Mouse (Mus musculus): ENCODE data around the gene Rora. TPM values are rescaled to one million over a fixed set of nuclear protein-coding genes. Genes with fewer than 3 reads are reported as not detected.

Rora gene
- polyA plus RNA-seq, 2 experiments = 4.5 to 10.1 TPM

GRCm38 (mm10) chr9:69137398-69137797 is 483.8 kb downstream of the Rora start:
- Histone ChIP-seq H3K4me3 (replicated peaks; ENCODE audit: low read length) (no peak overlapping the region), H3K36me3 (ENCODE audit: control insufficient read depth, insufficient read depth, low read length) (no peaks in the 10 kb centered on the region), H3K4me1 (ENCODE audit: control insufficient read depth, insufficient read depth, low read length) (peaks cover 25% of the 10 kb centered on the region), H3K27me3 (ENCODE audit: control insufficient read depth, insufficient read depth, low read length) (no peaks in the 10 kb centered on the region), H3K27ac (replicated peaks; ENCODE audit: low read depth, low read length) (no peak overlapping the region), H3K4me2 (replicated peaks; ENCODE audit: low read depth, low read length, severe bottlenecking) (no peak overlapping the region), H3K9me3 (ENCODE audit: control insufficient read depth, low read length) (no peaks in the 10 kb centered on the region), H3K9ac (ENCODE audit: low read depth, low read length, severe bottlenecking) (no peak overlapping the region)
- no peak for TF ChIP-seq POLR2A (IDR thresholded peaks at IDR 0.05; ENCODE audit: borderline replicate concordance, extremely low read depth, insufficient read depth, insufficient read length)
- DNase-seq (ENCODE audit: low spot score) = no peak
- WGBS = 71% methylated on average over 10 of the region's 10 CpGs
- ATAC-seq (ENCODE audit: low FRiP score, low read depth) = no peak

- Histone ChIP-seq H3K27me3 (ENCODE audit: control insufficient read depth, insufficient read depth, low read length) (no peaks in the 10 kb centered on the region), H3K4me1 (ENCODE audit: control insufficient read depth, insufficient read depth, low read length) (peaks cover 6% of the 10 kb centered on the region; the same call in 1 of the 2 replicates), H3K9ac (ENCODE audit: low read depth, low read length, severe bottlenecking) (no peak overlapping the region), H3K27ac (replicated peaks; ENCODE audit: low read depth, low read length) (no peak overlapping the region), H3K4me2 (replicated peaks; ENCODE audit: low read depth, low read length, severe bottlenecking) (no peak overlapping the region), H3K36me3 (ENCODE audit: control insufficient read depth, insufficient read depth, low read length) (no peaks in the 10 kb centered on the region), H3K9me3 (ENCODE audit: control insufficient read depth, low read length) (no peaks in the 10 kb centered on the region), H3K4me3 (replicated peaks; ENCODE audit: low read length) (no peak overlapping the region)
- 58% methylated on average over 6 of the region's 6 CpGs for WGBS
- no peak for ATAC-seq (ENCODE audit: low FRiP score, low read depth)
- no peak for DNase-seq (ENCODE audit: low spot score)
- TF ChIP-seq POLR2A (IDR thresholded peaks at IDR 0.05; ENCODE audit: borderline replicate concordance, extremely low read depth, insufficient read depth, insufficient read length) = no peak
Observed at GRCm38 (mm10) chr9:69140144-69140543, 486.6 kb downstream of the Rora start.

- Histone ChIP-seq H3K4me1 (ENCODE audit: control insufficient read depth, insufficient read depth, low read length) (peaks cover 6% of the 10 kb centered on the region; the same call in 1 of the 2 replicates), H3K27me3 (ENCODE audit: control insufficient read depth, insufficient read depth, low read length) (no peaks in the 10 kb centered on the region), H3K4me2 (replicated peaks; ENCODE audit: low read depth, low read length, severe bottlenecking) (no peak overlapping the region), H3K36me3 (ENCODE audit: control insufficient read depth, insufficient read depth, low read length) (no peaks in the 10 kb centered on the region), H3K4me3 (replicated peaks; ENCODE audit: low read length) (no peak overlapping the region), H3K9ac (ENCODE audit: low read depth, low read length, severe bottlenecking) (no peak overlapping the region), H3K9me3 (ENCODE audit: control insufficient read depth, low read length) (no peaks in the 10 kb centered on the region), H3K27ac (replicated peaks; ENCODE audit: low read depth, low read length) (no peak overlapping the region)
- no peak for DNase-seq (ENCODE audit: low spot score)
- TF ChIP-seq POLR2A (IDR thresholded peaks at IDR 0.05; ENCODE audit: borderline replicate concordance, extremely low read depth, insufficient read depth, insufficient read length) = no peak
- WGBS = 73% methylated on average over 4 of the region's 4 CpGs
- ATAC-seq (ENCODE audit: low FRiP score, low read depth) = no peak
Observed at GRCm38 (mm10) chr9:69141859-69142258, 488.3 kb downstream of the Rora start.

GRCm38 (mm10) chr9:69146937-69147336 is 493.4 kb downstream of the Rora start:
- DNase-seq (ENCODE audit: low spot score) (no peak), ATAC-seq (ENCODE audit: low FRiP score, low read depth) (no peak)
- Histone ChIP-seq H3K9ac (ENCODE audit: low read depth, low read length, severe bottlenecking) (no peak overlapping the region), H3K4me3 (replicated peaks; ENCODE audit: low read length) (no peak overlapping the region), H3K4me2 (replicated peaks; ENCODE audit: low read depth, low read length, severe bottlenecking) (no peak overlapping the region), H3K9me3 (ENCODE audit: control insufficient read depth, low read length) (no peaks in the 10 kb centered on the region), H3K36me3 (ENCODE audit: control insufficient read depth, insufficient read depth, low read length) (no peaks in the 10 kb centered on the region), H3K27me3 (ENCODE audit: control insufficient read depth, insufficient read depth, low read length) (no peaks in the 10 kb centered on the region), H3K4me1 (ENCODE audit: control insufficient read depth, insufficient read depth, low read length) (peaks cover 8% of the 10 kb centered on the region; the same call in 1 of the 2 replicates), H3K27ac (replicated peaks; ENCODE audit: low read depth, low read length) (no peak overlapping the region)
- 90% methylated on average over 1 of the region's 1 CpGs for WGBS
- no peak for TF ChIP-seq POLR2A (IDR thresholded peaks at IDR 0.05; ENCODE audit: borderline replicate concordance, extremely low read depth, insufficient read depth, insufficient read length)

- Histone ChIP-seq H3K27ac (replicated peaks; ENCODE audit: low read depth, low read length) (no peak overlapping the region), H3K27me3 (ENCODE audit: control insufficient read depth, insufficient read depth, low read length) (no peaks in the 10 kb centered on the region), H3K4me1 (ENCODE audit: control insufficient read depth, insufficient read depth, low read length) (0 out of 2 replicates have a peak, but pooled peaks cover 4% of the 10 kb centered on the region), H3K36me3 (ENCODE audit: control insufficient read depth, insufficient read depth, low read length) (no peaks in the 10 kb centered on the region), H3K4me3 (replicated peaks; ENCODE audit: low read length) (no peak overlapping the region), H3K4me2 (replicated peaks; ENCODE audit: low read depth, low read length, severe bottlenecking) (peak overlapping the region; percentile 15), H3K9ac (ENCODE audit: low read depth, low read length, severe bottlenecking) (no peak overlapping the region), H3K9me3 (ENCODE audit: control insufficient read depth, low read length) (no peaks in the 10 kb centered on the region)
- 25% methylated on average over 14 of the region's 14 CpGs for WGBS
- ATAC-seq (ENCODE audit: low FRiP score, low read depth) = no peak
- no peak for TF ChIP-seq POLR2A (IDR thresholded peaks at IDR 0.05; ENCODE audit: borderline replicate concordance, extremely low read depth, insufficient read depth, insufficient read length)
- no peak for DNase-seq (ENCODE audit: low spot score)
Observed at GRCm38 (mm10) chr9:69150224-69150623, 496.6 kb downstream of the Rora start.

- H3K4me2 ChIP-seq (replicated peaks; ENCODE audit: low read depth, low read length, severe bottlenecking) = no peak overlapping the region
- DNase-seq (ENCODE audit: low spot score) (no peak), ATAC-seq (ENCODE audit: low FRiP score, low read depth) (no peak)
- H3K36me3 ChIP-seq (ENCODE audit: control insufficient read depth, insufficient read depth, low read length) = no peaks in the 10 kb centered on the region
- no peak overlapping the region for H3K27ac ChIP-seq (replicated peaks; ENCODE audit: low read depth, low read length)
- no peaks in the 10 kb centered on the region for H3K27me3 ChIP-seq (ENCODE audit: control insufficient read depth, insufficient read depth, low read length)
- no peak overlapping the region for H3K9ac ChIP-seq (ENCODE audit: low read depth, low read length, severe bottlenecking)
- 88% methylated on average over 5 of the region's 5 CpGs for whole genome bisulfite sequencing
- no peaks in the 10 kb centered on the region for H3K9me3 ChIP-seq (ENCODE audit: control insufficient read depth, low read length)
- H3K4me3 ChIP-seq (replicated peaks; ENCODE audit: low read length) = no peak overlapping the region
- no peak for TF ChIP-seq POLR2A (IDR thresholded peaks at IDR 0.05; ENCODE audit: borderline replicate concordance, extremely low read depth, insufficient read depth, insufficient read length)
- 0 out of 2 replicates have a peak, but pooled peaks cover 4% of the 10 kb centered on the region for H3K4me1 ChIP-seq (ENCODE audit: control insufficient read depth, insufficient read depth, low read length)
Observed at GRCm38 (mm10) chr9:69154684-69155083, 501.1 kb downstream of the Rora start.
